Mouse (Mus musculus): ENCODE results near the gene Spats2l.
A peak's percentile ranks its signal among the peaks of the same experiment; 100 is the strongest.

Spats2l gene

GRCm38 (mm10) chr1:57824966-57825759 is 51.2 kb downstream of the Spats2l start:
- no peak for DNase-seq (ENCODE audit: low spot score in 2 of 2)

- no peak for DNase-seq (ENCODE audit: low spot score in 2 of 2)
Observed at GRCm38 (mm10) chr1:57826245-57826644, 52.3 kb downstream of the Spats2l start.

GRCm38 (mm10) chr1:57833145-57833544 is 59.2 kb downstream of the Spats2l start:
- no peak for DNase-seq (ENCODE audit: low spot score in 2 of 2)

GRCm38 (mm10) chr1:57835128-57835527 is 61.2 kb downstream of the Spats2l start:
- DNase-seq (ENCODE audit: low spot score in 2 of 2): no peak

GRCm38 (mm10) chr1:57836686-57837317 is 62.8 kb downstream of the Spats2l start:
- no peak for DNase-seq (ENCODE audit: low spot score in 2 of 2)

GRCm38 (mm10) chr1:57839863-57840262 is 65.9 kb downstream of the Spats2l start:
- no peak for DNase-seq (ENCODE audit: low spot score in 2 of 2)

GRCm38 (mm10) chr1:57845054-57845722 is 71.2 kb downstream of the Spats2l start:
- DNase-seq (ENCODE audit: low spot score in 2 of 2): no peak

- DNase-seq (ENCODE audit: low spot score in 2 of 2): no peak
Observed at GRCm38 (mm10) chr1:57846856-57847698, 73.1 kb downstream of the Spats2l start.

GRCm38 (mm10) chr1:57849087-57849486 is 75.1 kb downstream of the Spats2l start:
- no peak for DNase-seq (ENCODE audit: low spot score in 2 of 2)

- no peak for DNase-seq (ENCODE audit: low spot score in 2 of 2)
Observed at GRCm38 (mm10) chr1:57849916-57850315, 76.0 kb downstream of the Spats2l start.

- DNase-seq (ENCODE audit: low spot score in 2 of 2): no peak
Observed at GRCm38 (mm10) chr1:57851871-57852270, 77.9 kb downstream of the Spats2l start.

- no peak for DNase-seq (ENCODE audit: low spot score in 2 of 2)
Observed at GRCm38 (mm10) chr1:57852562-57853271, 78.8 kb downstream of the Spats2l start.

GRCm38 (mm10) chr1:57857799-57858198 is 83.8 kb downstream of the Spats2l start:
- no peak for DNase-seq (ENCODE audit: low spot score in 2 of 2)

- DNase-seq (ENCODE audit: low spot score in 2 of 2): no peak
Observed at GRCm38 (mm10) chr1:57862024-57862423, 88.1 kb downstream of the Spats2l start.

GRCm38 (mm10) chr1:57868651-57869050 is 94.7 kb downstream of the Spats2l start:
- no peak for DNase-seq (ENCODE audit: low spot score in 2 of 2)

- DNase-seq (ENCODE audit: low spot score in 2 of 2): no peak
Observed at GRCm38 (mm10) chr1:57872006-57872405, 98.0 kb downstream of the Spats2l start.

GRCm38 (mm10) chr1:57873996-57874395 is 100.0 kb downstream of the Spats2l start:
- DNase-seq (ENCODE audit: low spot score in 2 of 2): no peak

GRCm38 (mm10) chr1:57875109-57875508 is 101.1 kb downstream of the Spats2l start:
- no peak for DNase-seq (ENCODE audit: low spot score in 2 of 2)

- DNase-seq (ENCODE audit: low spot score in 2 of 2): no peak
Observed at GRCm38 (mm10) chr1:57875512-57875911, 101.5 kb downstream of the Spats2l start.

GRCm38 (mm10) chr1:57878957-57879356 is 105.0 kb downstream of the Spats2l start:
- peak in 1 of 2 experiments; percentile 28 for DNase-seq (ENCODE audit: low spot score in 2 of 2)

- DNase-seq (ENCODE audit: low spot score in 2 of 2): no peak
Observed at GRCm38 (mm10) chr1:57884867-57885266, 110.9 kb downstream of the Spats2l start.

Measured in right cerebral cortex, adult 2 months (tissue).